Mouse (Mus musculus) layer of hippocampus, adult 9-10 months (tissue): Measurements from ENCODE around the gene Apopt1.
"Not testable (repeated sequence)": the region's sequence is repeated elsewhere in the genome, so short reads cannot be mapped to it uniquely, and the experiment has no call there.

Source experiments
- DNase-seq: peaks from one replicate; pipeline ENCODE4 v3.0.0; 2022; ENCODE audit warnings: low spot score

Gene Apopt1

GRCm38 (mm10) chr12:111710091-111710490 is 3.0 kb upstream of the Apopt1 start:
- no peak for DNase-seq

- no peak for DNase-seq
Measured at GRCm38 (mm10) chr12:111712476-111712875, 585 bp upstream of the Apopt1 start.

GRCm38 (mm10) chr12:111713880-111714279 is 819 bp downstream of the Apopt1 start:
- not testable (repeated sequence) for DNase-seq

GRCm38 (mm10) chr12:111716505-111716904 is 3.4 kb downstream of the Apopt1 start:
- DNase-seq, result no peak

GRCm38 (mm10) chr12:111718656-111719055 is 5.6 kb downstream of the Apopt1 start:
- DNase-seq, result no peak

GRCm38 (mm10) chr12:111720222-111720621 is 7.2 kb downstream of the Apopt1 start:
- no peak for DNase-seq

GRCm38 (mm10) chr12:111722654-111723053 is 9.6 kb downstream of the Apopt1 start:
- no peak for DNase-seq

- no peak for DNase-seq
Measured at GRCm38 (mm10) chr12:111724638-111725337, 11.7 kb downstream of the Apopt1 start.

- peak; percentile 53 for DNase-seq
Measured at GRCm38 (mm10) chr12:111725338-111726121, 12.5 kb downstream of the Apopt1 start.

GRCm38 (mm10) chr12:111726122-111726463 is 13.0 kb downstream of the Apopt1 start:
- no peak for DNase-seq

- no peak for DNase-seq
Measured at GRCm38 (mm10) chr12:111727956-111728355, 14.9 kb downstream of the Apopt1 start.

- DNase-seq, result no peak
Measured at GRCm38 (mm10) chr12:111731822-111732807, 19.1 kb downstream of the Apopt1 start.

- no peak for DNase-seq
Measured at GRCm38 (mm10) chr12:111732921-111733320, 19.9 kb downstream of the Apopt1 start.

GRCm38 (mm10) chr12:111734912-111735311 is 21.9 kb downstream of the Apopt1 start:
- no peak for DNase-seq

- not testable (repeated sequence) for DNase-seq
Measured at GRCm38 (mm10) chr12:111736676-111737075, 23.6 kb downstream of the Apopt1 start.

GRCm38 (mm10) chr12:111737370-111737769 is 24.3 kb downstream of the Apopt1 start:
- no peak for DNase-seq

- DNase-seq, result peak; percentile 80
Measured at GRCm38 (mm10) chr12:111738754-111739153, 25.7 kb downstream of the Apopt1 start.

GRCm38 (mm10) chr12:111741338-111741737 is 28.3 kb downstream of the Apopt1 start:
- no peak for DNase-seq

- no peak for DNase-seq
Measured at GRCm38 (mm10) chr12:111743419-111743818, 30.4 kb downstream of the Apopt1 start.

GRCm38 (mm10) chr12:111743981-111744423 is 30.9 kb downstream of the Apopt1 start:
- DNase-seq, result no peak

GRCm38 (mm10) chr12:111745274-111745673 is 32.2 kb downstream of the Apopt1 start:
- no peak for DNase-seq

- no peak for DNase-seq
Measured at GRCm38 (mm10) chr12:111746091-111746490, 33.0 kb downstream of the Apopt1 start.
